Mouse (Mus musculus) left cerebral cortex, adult 2 months (tissue): ENCODE results near the gene Lsm14a. TPM values are rescaled to one million over a fixed set of nuclear protein-coding genes. Genes with fewer than 3 reads are reported as not detected.
A peak's percentile ranks its signal among the peaks of the same experiment; 100 is the strongest.
"Not testable (repeated sequence)": the region's sequence is repeated elsewhere in the genome, so short reads cannot be mapped to it uniquely, and the experiment has no call there.

ENCODE experiments used
- DNase-seq, 2 experiments: peaks; one replicate each; pipeline ENCODE4 v3.0.0; 2021 to 2022; ENCODE audit warnings: low spot score in 2 of 2, mixed read lengths in 1 of 2; ENCODE audit errors: extremely low spot score in 1 of 2
- H3K27ac ChIP-seq: fragments of 200-600 bp; 2 replicates; pipeline ENCODE4 v1.8.1; 2022
- H3K4me3 ChIP-seq: fragments of 200-600 bp; 2 replicates; pipeline ENCODE4 v1.8.1; 2022
- CTCF ChIP-seq: fragments of 200-600 bp; IDR thresholded peaks from 2 replicates; pipeline ENCODE4 v1.8.1; 2022; ENCODE audit warnings: antibody characterized with exemption, mild to moderate bottlenecking, moderate library complexity
- intact Hi-C: fragments of 180-260 bp; cut with DNase I; formaldehyde crosslinking; loops from one replicate; pipeline ENCODE4 v1.15.1; 2025
- total RNA-seq, 2 experiments: library from RNA; stranded (reverse); gene quantifications; 2 replicates each; pipeline ENCODE4 v1.2.3; 2021

Lsm14a gene
- total RNA-seq, 2 experiments from 2014 or later: 78.4 to 92.0 TPM

GRCm38 (mm10) chr7:34350166-34350565, 42.9 kb downstream of the Lsm14a start:
- no peak for TF ChIP-seq CTCF
- Histone ChIP-seq H3K4me3 (no peak overlapping the region), H3K27ac (no peak overlapping the region)
- intact Hi-C loops: no loop called here
- DNase-seq: no peak

- H3K27ac ChIP-seq: peak overlapping the region; percentile 19; the same call in 1 of the 2 replicates
- H3K4me3 ChIP-seq: no peak overlapping the region
- TF ChIP-seq CTCF: no peak
- no peak for DNase-seq
- intact Hi-C loops: loop anchor here (2.0 kb wide), 1 partner anchor 81 kb away; no protein-coding TSS in a partner anchor
Measured at GRCm38 (mm10) chr7:34348011-34348410, 45.1 kb downstream of the Lsm14a start.

GRCm38 (mm10) chr7:34347041-34347440, 46.1 kb downstream of the Lsm14a start:
- H3K27ac ChIP-seq: no peak overlapping the region
- no peak overlapping the region for H3K4me3 ChIP-seq
- DNase-seq: no peak
- intact Hi-C loops: no loop called here
- TF ChIP-seq CTCF: no peak

GRCm38 (mm10) chr7:34346505-34346904, 46.6 kb downstream of the Lsm14a start:
- Histone ChIP-seq H3K27ac (no peak overlapping the region), H3K4me3 (no peak overlapping the region)
- intact Hi-C loops: no loop called here
- no peak for TF ChIP-seq CTCF
- no peak for DNase-seq

GRCm38 (mm10) chr7:34342040-34342793, 50.9 kb downstream of the Lsm14a start:
- TF ChIP-seq CTCF: no peak
- H3K4me3 ChIP-seq: no peak overlapping the region
- no peak overlapping the region for H3K27ac ChIP-seq
- intact Hi-C loops: no loop called here
- peak; percentile 28 to 54 for DNase-seq

- DNase-seq: no peak
- TF ChIP-seq CTCF: no peak
- Histone ChIP-seq H3K27ac (no peak overlapping the region), H3K4me3 (no peak overlapping the region)
- intact Hi-C loops: no loop called here
Measured at GRCm38 (mm10) chr7:34340841-34341240, 52.3 kb downstream of the Lsm14a start.

GRCm38 (mm10) chr7:34339164-34339489, 54.0 kb downstream of the Lsm14a start:
- Histone ChIP-seq H3K27ac (no peak overlapping the region), H3K4me3 (no peak overlapping the region)
- TF ChIP-seq CTCF: no peak
- DNase-seq: no peak
- intact Hi-C loops: no loop called here

GRCm38 (mm10) chr7:34338445-34339163, 54.5 kb downstream of the Lsm14a start:
- intact Hi-C loops: no loop called here
- H3K27ac ChIP-seq: no peak overlapping the region
- H3K4me3 ChIP-seq: no peak overlapping the region
- TF ChIP-seq CTCF: no peak
- no peak for DNase-seq

- no peak overlapping the region for H3K4me3 ChIP-seq
- DNase-seq: no peak
- intact Hi-C loops: no loop called here
- no peak for TF ChIP-seq CTCF
- no peak overlapping the region for H3K27ac ChIP-seq
Measured at GRCm38 (mm10) chr7:34337268-34337667, 55.8 kb downstream of the Lsm14a start.

- TF ChIP-seq CTCF: peak; percentile 36
- DNase-seq, H3K27ac ChIP-seq, H3K4me3 ChIP-seq, intact Hi-C loops: not testable (repeated sequence)
Measured at GRCm38 (mm10) chr7:34336545-34336944, 56.6 kb downstream of the Lsm14a start.

GRCm38 (mm10) chr7:34327493-34327892, 65.6 kb downstream of the Lsm14a start:
- intact Hi-C loops: no loop called here
- TF ChIP-seq CTCF: no peak
- Histone ChIP-seq H3K4me3 (no peak overlapping the region), H3K27ac (no peak overlapping the region)
- no peak for DNase-seq

GRCm38 (mm10) chr7:34324857-34325256, 68.3 kb downstream of the Lsm14a start:
- no peak for TF ChIP-seq CTCF
- DNase-seq: no peak
- H3K4me3 ChIP-seq: no peak overlapping the region
- intact Hi-C loops: no loop called here
- no peak overlapping the region for H3K27ac ChIP-seq
